Mouse (Mus musculus) CD8-positive naive resting alpha-beta T cell, adult 2 months (primary cell): ENCODE measurements around the gene Ciz1.

Experiments
- DNase-seq, 2 experiments: peaks; one replicate each; pipeline ENCODE4 v3.0.0; 2022; ENCODE audit warnings: low read depth in 2 of 2, low spot score in 2 of 2

Ciz1 gene

GRCm38 (mm10) chr2:32319586-32320580 is 32.2 kb upstream of the Ciz1 start:
- DNase-seq: no peak

GRCm38 (mm10) chr2:32320721-32321120 is 31.4 kb upstream of the Ciz1 start:
- no peak for DNase-seq

GRCm38 (mm10) chr2:32321591-32322298 is 30.4 kb upstream of the Ciz1 start:
- no peak for DNase-seq

GRCm38 (mm10) chr2:32322754-32323741 is 29.1 kb upstream of the Ciz1 start:
- DNase-seq: no peak

GRCm38 (mm10) chr2:32324322-32324721 is 27.8 kb upstream of the Ciz1 start:
- DNase-seq: no peak

GRCm38 (mm10) chr2:32325342-32325741 is 26.8 kb upstream of the Ciz1 start:
- no peak for DNase-seq

- no peak for DNase-seq
These were observed 24.9 kb upstream of the Ciz1 start for GRCm38 (mm10) chr2:32327200-32327599.

- no peak for DNase-seq
These were observed 23.1 kb upstream of the Ciz1 start for GRCm38 (mm10) chr2:32328911-32329460.

- no peak for DNase-seq
These were observed 22.6 kb upstream of the Ciz1 start for GRCm38 (mm10) chr2:32329531-32329930.

GRCm38 (mm10) chr2:32332159-32332558 is 20.0 kb upstream of the Ciz1 start:
- DNase-seq: no peak

GRCm38 (mm10) chr2:32335888-32336287 is 16.2 kb upstream of the Ciz1 start:
- DNase-seq: no peak

- DNase-seq: no peak
These were observed 12.1 kb upstream of the Ciz1 start for GRCm38 (mm10) chr2:32339912-32340642.

GRCm38 (mm10) chr2:32340836-32341633 is 11.1 kb upstream of the Ciz1 start:
- DNase-seq: no peak

- no peak for DNase-seq
These were observed 10.5 kb upstream of the Ciz1 start for GRCm38 (mm10) chr2:32341634-32341939.

GRCm38 (mm10) chr2:32342039-32342438 is 10.1 kb upstream of the Ciz1 start:
- DNase-seq: no peak

GRCm38 (mm10) chr2:32342539-32343350 is 9.4 kb upstream of the Ciz1 start:
- no peak for DNase-seq

- no peak for DNase-seq
These were observed 8.8 kb upstream of the Ciz1 start for GRCm38 (mm10) chr2:32343351-32343671.

GRCm38 (mm10) chr2:32344056-32344455 is 8.1 kb upstream of the Ciz1 start:
- DNase-seq: no peak
